Mouse (Mus musculus) heart, postnatal 0 days (tissue): ENCODE measurements around the gene Cd9. TPM values are rescaled to one million over a fixed set of nuclear protein-coding genes. Genes with fewer than 3 reads are reported as not detected.

Experiments
- ATAC-seq: fragments of 200-750 bp; cut with Nextera tagmentation; 2 replicates; pipeline ENCODE4 v1.8.0; 2017; ENCODE audit warnings: low read depth, moderate number of reproducible peaks, moderate library complexity; ENCODE audit not compliant: insufficient read depth
- DNase-seq: peaks from one replicate; pipeline ENCODE4 v3.0.0-alpha.2; 2016; ENCODE audit warnings: low spot score
- H3K27ac ChIP-seq: fragments of 300-500 bp; sonication (generic); 2 replicates; pipeline ENCODE4 v1.5.1; 2014; ENCODE audit warnings: low read depth, mild to moderate bottlenecking
- H3K27me3 ChIP-seq: fragments of 300-500 bp; sonication (generic); 2 replicates; pipeline ENCODE4 v1.6.1; 2014; ENCODE audit warnings: low read length, mixed read lengths; ENCODE audit not compliant: control insufficient read depth, insufficient read depth
- H3K36me3 ChIP-seq: fragments of 300-500 bp; sonication (generic); replicated peaks from 2 replicates; pipeline ENCODE4 v1.6.1; 2014; ENCODE audit warnings: low read length, mixed read lengths; ENCODE audit not compliant: control insufficient read depth, insufficient read depth
- H3K4me1 ChIP-seq: fragments of 300-500 bp; sonication (generic); 2 replicates; pipeline ENCODE4 v1.6.1; 2014; ENCODE audit warnings: antibody characterized with exemption; ENCODE audit not compliant: control insufficient read depth, insufficient read depth
- H3K4me2 ChIP-seq: fragments of 300-500 bp; sonication (generic); 2 replicates; pipeline ENCODE4 v1.6.1; 2014; ENCODE audit warnings: low read depth, mild to moderate bottlenecking, low read length, moderate library complexity
- H3K4me3 ChIP-seq: fragments of 300-500 bp; sonication (generic); 2 replicates; pipeline ENCODE4 v1.5.1; 2014; ENCODE audit warnings: low read depth, low read length
- H3K9ac ChIP-seq: fragments of 300-500 bp; sonication (generic); replicated peaks from 2 replicates; pipeline ENCODE4 v1.6.1; 2014; ENCODE audit warnings: low read depth, low read length, mixed read lengths
- H3K9me3 ChIP-seq: fragments of 300-500 bp; sonication (generic); replicated peaks from 2 replicates; pipeline ENCODE4 v1.6.1; 2016; ENCODE audit warnings: low read length; ENCODE audit not compliant: control insufficient read depth
- CTCF ChIP-seq: IDR thresholded peaks from 2 replicates; pipeline ENCODE4 v1.5.1; 2016; ENCODE audit warnings: antibody characterized with exemption, control low read depth, low read depth
- EP300 ChIP-seq: IDR thresholded peaks from 2 replicates; pipeline ENCODE4 v1.6.1; 2016; ENCODE audit warnings: antibody characterized with exemption, low read depth
- WGBS: fragments of 180-500 bp; shearing (Covaris S2); extraction: QIAGEN DNeasy Blood & Tissue Kit; methylation state at CpG from one replicate; pipeline ENCODE4 v1.1.7; 2014; 5-methylcytosine and 5-hydroxymethylcytosine counted together
- polyA plus RNA-seq: library from polyadenylated mRNA; unstranded; fragments of >200 nt; fragmentation: Nextera tagmentation; extraction: Ambion mirVana; gene quantifications from 2 replicates; pipeline ENCODE4 v1.2.1, GENCODE M21; 2015
- total RNA-seq: library from RNA; depleted of rRNA; stranded (reverse); fragments of >200 nt; gene quantifications from 2 replicates; pipeline ENCODE4 v1.2.3, GENCODE M21; 2014; ENCODE audit warnings: low replicate concordance

Gene Cd9
- total and polyA plus RNA-seq, 2 experiments from 2014 or later: 51.9 to 99.3 TPM

- Histone ChIP-seq H3K27ac (no peak overlapping the region), H3K9ac (no peak overlapping the region), H3K4me1 (peaks cover 37% of the 10 kb centered on the region), H3K4me3 (no peak overlapping the region), H3K9me3 (no peaks in the 10 kb centered on the region), H3K36me3 (no peaks in the 10 kb centered on the region), H3K27me3 (0 out of 2 replicates have a peak, but pooled peaks cover 2% of the 10 kb centered on the region), H3K4me2 (no peak overlapping the region)
- no peak for ATAC-seq
- WGBS: 75% methylated on average over 15 of the region's 16 CpGs
- TF ChIP-seq EP300 (no peak), CTCF (no peak)
- no peak for DNase-seq
Measured at GRCm38 (mm10) chr6:125478135-125479128, 16.2 kb downstream of the Cd9 start.

GRCm38 (mm10) chr6:125476826-125477589 is 17.6 kb downstream of the Cd9 start:
- no peaks in the 10 kb centered on the region for H3K9me3 ChIP-seq
- no peak overlapping the region for H3K9ac ChIP-seq
- no peak overlapping the region for H3K4me3 ChIP-seq
- 70% methylated on average over 9 of the region's 9 CpGs for WGBS
- H3K36me3 ChIP-seq: no peaks in the 10 kb centered on the region
- no peak overlapping the region for H3K4me2 ChIP-seq
- no peak for ATAC-seq
- peak overlapping the region; percentile 75 for H3K27ac ChIP-seq
- H3K4me1 ChIP-seq: peaks cover 27% of the 10 kb centered on the region
- H3K27me3 ChIP-seq: no peaks in the 10 kb centered on the region
- TF ChIP-seq CTCF: no peak
- no peak for TF ChIP-seq EP300
- DNase-seq: no peak

GRCm38 (mm10) chr6:125476090-125476489 is 18.5 kb downstream of the Cd9 start:
- no peaks in the 10 kb centered on the region for H3K36me3 ChIP-seq
- peaks cover 31% of the 10 kb centered on the region for H3K4me1 ChIP-seq
- H3K9ac ChIP-seq: no peak overlapping the region
- WGBS: 49% methylated on average over 8 of the region's 8 CpGs
- TF ChIP-seq CTCF (no peak), EP300 (peak; percentile 34; the same call in 1 of the 2 replicates)
- H3K4me2 ChIP-seq: no peak overlapping the region
- ATAC-seq (peak; percentile 28; the same call in 1 of the 2 replicates), DNase-seq (no peak)
- no peaks in the 10 kb centered on the region for H3K27me3 ChIP-seq
- no peaks in the 10 kb centered on the region for H3K9me3 ChIP-seq
- peak overlapping the region; percentile 75 for H3K27ac ChIP-seq
- no peak overlapping the region for H3K4me3 ChIP-seq

- peaks cover 29% of the 10 kb centered on the region for H3K4me1 ChIP-seq
- no peak overlapping the region for H3K9ac ChIP-seq
- WGBS: 41% methylated on average over 1 of the region's 1 CpGs
- no peak overlapping the region for H3K4me2 ChIP-seq
- H3K9me3 ChIP-seq: no peaks in the 10 kb centered on the region
- H3K27ac ChIP-seq: no peak overlapping the region
- H3K4me3 ChIP-seq: no peak overlapping the region
- no peaks in the 10 kb centered on the region for H3K36me3 ChIP-seq
- ATAC-seq (no peak), DNase-seq (no peak)
- no peak for TF ChIP-seq EP300
- TF ChIP-seq CTCF: no peak
- no peaks in the 10 kb centered on the region for H3K27me3 ChIP-seq
Measured at GRCm38 (mm10) chr6:125475184-125475583, 19.4 kb downstream of the Cd9 start.

- Histone ChIP-seq H3K4me2 (no peak overlapping the region), H3K27me3 (no peaks in the 10 kb centered on the region), H3K9ac (no peak overlapping the region), H3K27ac (peak overlapping the region; percentile 26; the same call in 1 of the 2 replicates), H3K9me3 (no peaks in the 10 kb centered on the region), H3K4me3 (no peak overlapping the region), H3K36me3 (no peaks in the 10 kb centered on the region), H3K4me1 (peaks cover 29% of the 10 kb centered on the region)
- ATAC-seq: no peak
- 63% methylated on average over 5 of the region's 5 CpGs for WGBS
- no peak for TF ChIP-seq EP300
- no peak for TF ChIP-seq CTCF
- DNase-seq: no peak
Measured at GRCm38 (mm10) chr6:125473939-125474338, 20.7 kb downstream of the Cd9 start.
